Mouse (Mus musculus) hindbrain, postnatal 0 days (tissue): ENCODE measurements around the gene Usp32. TPM values are rescaled to one million over a fixed set of nuclear protein-coding genes. Genes with fewer than 3 reads are reported as not detected.

Experiments
- ATAC-seq: fragments of 200-750 bp; cut with Nextera tagmentation; 2 replicates; pipeline ENCODE4 v1.8.0; 2017; ENCODE audit warnings: mild to moderate bottlenecking, moderate TSS enrichment, moderate library complexity
- DNase-seq: peaks from one replicate; pipeline ENCODE4 v3.0.0-alpha.2; 2015; ENCODE audit warnings: low spot score
- H3K27ac ChIP-seq: fragments of 300-500 bp; sonication (generic); 2 replicates; pipeline ENCODE4 v1.5.1; 2014; ENCODE audit warnings: mild to moderate bottlenecking
- H3K27me3 ChIP-seq: fragments of 300-500 bp; sonication (generic); 2 replicates; pipeline ENCODE4 v1.6.1; 2014; ENCODE audit warnings: low read length, mixed read lengths; ENCODE audit not compliant: insufficient read depth
- H3K36me3 ChIP-seq: fragments of 300-500 bp; sonication (generic); 2 replicates; pipeline ENCODE4 v1.6.1; 2014; ENCODE audit warnings: low read length, mixed read lengths; ENCODE audit not compliant: insufficient read depth
- H3K4me1 ChIP-seq: fragments of 300-500 bp; sonication (generic); 2 replicates; pipeline ENCODE4 v1.6.1; 2014; ENCODE audit warnings: antibody characterized with exemption, low read length, mixed read lengths; ENCODE audit not compliant: insufficient read depth
- H3K4me2 ChIP-seq: fragments of 300-500 bp; sonication (generic); 2 replicates; pipeline ENCODE4 v1.6.1; 2014; ENCODE audit warnings: low read depth, mild to moderate bottlenecking, low read length, moderate library complexity, mixed read lengths
- H3K4me3 ChIP-seq: fragments of 300-500 bp; sonication (generic); 2 replicates; pipeline ENCODE4 v1.5.1; 2014; ENCODE audit warnings: low read length
- H3K9ac ChIP-seq: fragments of 300-500 bp; sonication (generic); replicated peaks from 2 replicates; pipeline ENCODE4 v1.6.1; 2014; ENCODE audit warnings: mild to moderate bottlenecking, low read length, moderate library complexity, mixed read lengths
- H3K9me3 ChIP-seq: fragments of 300-500 bp; sonication (generic); 2 replicates; pipeline ENCODE4 v1.6.1; 2016; ENCODE audit warnings: low read length, mixed read lengths
- CTCF ChIP-seq: IDR thresholded peaks from 2 replicates; pipeline ENCODE4 v1.5.1; 2016; ENCODE audit warnings: antibody characterized with exemption, control low read depth, low read depth
- WGBS: fragments of 180-500 bp; shearing (Covaris S2); extraction: QIAGEN DNeasy Blood & Tissue Kit; methylation state at CpG from one replicate; pipeline ENCODE4 v1.1.7; 2014; 5-methylcytosine and 5-hydroxymethylcytosine counted together
- polyA plus RNA-seq: library from polyadenylated mRNA; unstranded; fragments of >200 nt; fragmentation: Nextera tagmentation; extraction: Ambion mirVana; gene quantifications from 2 replicates; pipeline ENCODE4 v1.2.1, GENCODE M21; 2015
- total RNA-seq: library from RNA; depleted of rRNA; stranded (reverse); fragments of >200 nt; gene quantifications from 2 replicates; pipeline ENCODE4 v1.2.3, GENCODE M21; 2014

Usp32 gene
- total and polyA plus RNA-seq, 2 experiments from 2014 or later = 10.0 to 33.3 TPM

DNA sequence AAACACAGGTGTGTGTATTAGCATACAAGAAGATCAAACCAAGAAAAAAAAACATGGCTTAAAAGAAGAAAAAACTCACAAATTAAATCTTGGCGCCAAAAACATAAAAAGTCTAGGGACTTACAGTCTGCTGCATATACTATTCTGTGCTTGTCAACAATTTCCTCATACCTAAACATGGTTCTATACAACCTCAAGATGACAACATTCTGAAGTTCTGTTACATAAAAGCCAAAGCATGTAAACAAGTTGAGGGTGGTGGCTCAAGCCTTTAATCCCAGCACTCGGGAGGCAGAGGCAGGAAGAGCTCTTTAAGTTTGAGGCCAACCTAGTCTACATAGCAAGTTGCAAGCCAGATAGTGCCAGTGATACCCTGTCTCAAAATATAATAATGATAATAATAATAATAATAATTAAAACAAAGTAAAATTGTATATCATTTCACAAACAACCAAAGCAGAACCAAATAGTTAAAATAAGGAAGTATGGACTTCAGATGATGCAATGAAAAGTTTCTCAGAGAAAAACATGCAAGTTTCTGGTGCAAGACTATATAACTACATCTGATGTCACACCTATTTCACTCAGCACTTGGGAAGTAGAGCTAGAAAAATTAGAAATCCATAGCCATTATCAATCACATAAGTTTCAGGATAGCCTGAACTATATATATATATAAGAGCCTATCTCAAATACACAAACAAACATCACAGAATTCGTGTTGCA lies 16.5 kb downstream of the Usp32 start:
- 92% methylated on average over 3 of the region's 3 CpGs for WGBS
- TF ChIP-seq CTCF = no peak
- Histone ChIP-seq H3K27ac (no peak overlapping the region), H3K27me3 (no peaks in the 10 kb centered on the region), H3K4me1 (no peaks in the 10 kb centered on the region), H3K9me3 (no peaks in the 10 kb centered on the region), H3K36me3 (no peaks in the 10 kb centered on the region), H3K4me2 (no peak overlapping the region), H3K4me3 (no peak overlapping the region), H3K9ac (no peak overlapping the region)
- ATAC-seq = no peak
- no peak for DNase-seq

DNA sequence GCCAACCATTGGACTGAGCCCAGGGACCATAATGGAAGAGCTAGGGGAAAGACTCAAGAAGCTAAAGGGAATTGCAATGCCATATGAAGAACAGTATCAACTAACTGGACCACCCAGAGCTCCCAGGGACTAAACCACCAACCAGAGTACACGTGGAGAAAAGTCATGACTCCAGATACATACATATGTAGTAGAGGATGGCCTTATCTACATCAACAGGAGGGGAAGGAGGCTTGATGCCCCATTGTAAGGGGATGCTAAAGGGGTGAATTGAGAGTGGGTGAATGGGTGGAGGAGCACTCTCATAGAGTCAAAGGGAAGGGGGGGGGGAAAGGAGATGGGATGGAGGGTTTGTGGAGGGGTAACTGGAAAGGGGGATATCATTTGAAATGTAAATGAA lies 17.9 kb downstream of the Usp32 start:
- TF ChIP-seq CTCF = no peak
- 86% methylated on average over 1 of the region's 1 CpGs for WGBS
- ATAC-seq = no peak
- Histone ChIP-seq H3K9ac (no peak overlapping the region), H3K27ac (no peak overlapping the region), H3K4me3 (no peak overlapping the region), H3K4me2 (no peak overlapping the region), H3K9me3 (no peaks in the 10 kb centered on the region), H3K4me1 (no peaks in the 10 kb centered on the region), H3K36me3 (no peaks in the 10 kb centered on the region), H3K27me3 (no peaks in the 10 kb centered on the region)
- no peak for DNase-seq

GRCm38 (mm10) chr11:85117160-85117559 lies 22.8 kb downstream of the Usp32 start:
- H3K4me2 ChIP-seq = no peak overlapping the region
- ATAC-seq (no peak), DNase-seq (no peak)
- H3K27me3 ChIP-seq = no peaks in the 10 kb centered on the region
- no peak overlapping the region for H3K27ac ChIP-seq
- H3K36me3 ChIP-seq = no peaks in the 10 kb centered on the region
- no peak overlapping the region for H3K4me3 ChIP-seq
- no peak overlapping the region for H3K9ac ChIP-seq
- H3K4me1 ChIP-seq = no peaks in the 10 kb centered on the region
- H3K9me3 ChIP-seq = no peaks in the 10 kb centered on the region
- no peak for TF ChIP-seq CTCF

GRCm38 (mm10) chr11:85116084-85116844 lies 23.7 kb downstream of the Usp32 start:
- DNase-seq (no peak), ATAC-seq (no peak)
- WGBS = 89% methylated on average over 3 of the region's 3 CpGs
- Histone ChIP-seq H3K4me1 (no peaks in the 10 kb centered on the region), H3K27me3 (no peaks in the 10 kb centered on the region), H3K27ac (no peak overlapping the region), H3K36me3 (no peaks in the 10 kb centered on the region), H3K4me3 (no peak overlapping the region), H3K9me3 (no peaks in the 10 kb centered on the region), H3K9ac (no peak overlapping the region), H3K4me2 (no peak overlapping the region)
- TF ChIP-seq CTCF = no peak

DNA sequence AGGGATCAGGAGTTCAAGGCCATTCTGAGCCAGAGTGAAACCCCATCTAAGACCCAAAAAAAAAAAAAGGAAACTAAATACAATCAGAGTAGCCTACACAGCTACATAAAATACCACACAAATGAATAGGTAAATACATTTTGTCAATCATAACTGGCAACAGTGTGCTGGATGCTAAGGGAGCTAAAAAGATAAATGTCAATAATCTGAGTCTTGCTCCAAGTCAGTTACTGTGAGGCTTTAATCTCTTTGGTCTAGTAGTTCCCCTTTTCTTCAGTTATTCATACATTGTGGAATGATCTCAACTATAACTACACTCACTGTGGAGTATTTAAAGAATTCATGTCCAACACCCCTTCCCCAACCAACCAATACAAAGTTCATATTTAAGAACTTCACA lies 30.0 kb downstream of the Usp32 start:
- DNase-seq (no peak), ATAC-seq (no peak)
- Histone ChIP-seq H3K4me3 (no peak overlapping the region), H3K27ac (no peak overlapping the region), H3K36me3 (no peaks in the 10 kb centered on the region), H3K4me1 (no peaks in the 10 kb centered on the region), H3K9ac (no peak overlapping the region), H3K4me2 (no peak overlapping the region), H3K27me3 (no peaks in the 10 kb centered on the region), H3K9me3 (no peaks in the 10 kb centered on the region)
- TF ChIP-seq CTCF = no peak

DNA sequence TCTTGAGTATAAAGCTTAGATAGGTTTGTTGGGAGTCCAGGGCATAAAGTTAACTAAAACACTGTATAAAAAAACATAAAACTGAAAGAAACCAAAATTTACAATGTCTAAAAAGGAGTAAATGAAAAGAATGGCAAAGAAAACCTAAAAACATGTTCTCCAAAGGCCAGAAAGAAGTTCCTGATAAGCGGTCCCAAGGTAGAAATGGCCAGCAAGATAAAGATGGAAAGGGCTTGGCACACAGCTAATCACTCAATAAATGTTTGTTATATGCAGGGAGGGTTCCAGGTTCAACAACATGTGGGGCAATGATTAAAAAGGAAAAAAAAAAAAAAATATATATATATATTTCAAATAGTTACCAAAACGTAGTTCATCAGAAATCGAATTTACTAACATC lies 32.7 kb downstream of the Usp32 start:
- H3K4me2 ChIP-seq = no peak overlapping the region
- 97% methylated on average over 3 of the region's 3 CpGs for WGBS
- H3K27me3 ChIP-seq = no peaks in the 10 kb centered on the region
- H3K9me3 ChIP-seq = no peaks in the 10 kb centered on the region
- H3K4me1 ChIP-seq = no peaks in the 10 kb centered on the region
- no peaks in the 10 kb centered on the region for H3K36me3 ChIP-seq
- no peak overlapping the region for H3K27ac ChIP-seq
- no peak overlapping the region for H3K4me3 ChIP-seq
- ATAC-seq (no peak), DNase-seq (no peak)
- no peak overlapping the region for H3K9ac ChIP-seq
- TF ChIP-seq CTCF = no peak

DNA sequence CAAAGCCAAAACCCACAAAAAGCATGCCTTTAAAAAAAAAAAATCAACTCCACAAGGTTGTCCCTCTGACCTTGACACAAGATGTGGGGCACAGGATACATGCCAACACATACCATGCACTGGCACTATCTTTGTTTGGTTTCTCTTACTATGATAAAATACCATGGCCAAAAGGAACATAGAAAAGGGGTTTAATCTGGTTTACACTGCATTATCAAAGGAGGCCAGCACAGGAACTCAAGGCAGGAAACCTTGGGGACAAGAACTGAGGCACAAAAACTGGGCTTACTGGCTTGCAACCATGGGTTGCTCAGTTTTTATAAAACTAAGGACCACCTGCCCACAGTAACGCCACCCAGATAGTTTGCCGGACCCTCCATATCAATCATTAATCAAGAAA lies 34.1 kb downstream of the Usp32 start:
- DNase-seq (no peak), ATAC-seq (no peak)
- WGBS = 93% methylated on average over 2 of the region's 2 CpGs
- no peaks in the 10 kb centered on the region for H3K36me3 ChIP-seq
- H3K27me3 ChIP-seq = no peaks in the 10 kb centered on the region
- H3K9ac ChIP-seq = no peak overlapping the region
- H3K9me3 ChIP-seq = no peaks in the 10 kb centered on the region
- no peak overlapping the region for H3K27ac ChIP-seq
- H3K4me2 ChIP-seq = no peak overlapping the region
- no peaks in the 10 kb centered on the region for H3K4me1 ChIP-seq
- no peak overlapping the region for H3K4me3 ChIP-seq
- no peak for TF ChIP-seq CTCF
